Mouse (Mus musculus): ENCODE data around the gene Setdb1. TPM values are rescaled to one million over a fixed set of nuclear protein-coding genes. Genes with fewer than 3 reads are reported as not detected.

The Setdb1 gene
- total RNA-seq, 2 experiments from 2014 or later, result 46.8 to 47.2 TPM

GRCm38 (mm10) chr3:95296103-95296469, 60.9 kb downstream of the Setdb1 start:
- intact Hi-C loops (cut with DNase I), result no loop called here
- peak in 1 of 2 experiments; percentile 56 for DNase-seq (ENCODE audit: extremely low spot score in 1 of 2, low spot score in 2 of 2)

- intact Hi-C loops (cut with DNase I), result no loop called here
- no peak for DNase-seq (ENCODE audit: extremely low spot score in 1 of 2, low spot score in 2 of 2)
Measured at GRCm38 (mm10) chr3:95295321-95296102, 61.5 kb downstream of the Setdb1 start.

GRCm38 (mm10) chr3:95294718-95295117, 62.3 kb downstream of the Setdb1 start:
- DNase-seq (ENCODE audit: extremely low spot score in 1 of 2, low spot score in 2 of 2), result no peak
- intact Hi-C loops (cut with DNase I), result no loop called here

- intact Hi-C loops (cut with DNase I), result no loop called here
- DNase-seq (ENCODE audit: extremely low spot score in 1 of 2, low spot score in 2 of 2), result no peak
Measured at GRCm38 (mm10) chr3:95294316-95294715, 62.7 kb downstream of the Setdb1 start.

- no peak for DNase-seq (ENCODE audit: extremely low spot score in 1 of 2, low spot score in 2 of 2)
- intact Hi-C loops (cut with DNase I), result no loop called here
Measured at GRCm38 (mm10) chr3:95293537-95293936, 63.5 kb downstream of the Setdb1 start.

- no peak for DNase-seq (ENCODE audit: extremely low spot score in 1 of 2, low spot score in 2 of 2)
- intact Hi-C loops (cut with DNase I), result no loop called here
Measured at GRCm38 (mm10) chr3:95292899-95293298, 64.1 kb downstream of the Setdb1 start.

GRCm38 (mm10) chr3:95291041-95291440, 66.0 kb downstream of the Setdb1 start:
- intact Hi-C loops (cut with DNase I), result no loop called here
- DNase-seq (ENCODE audit: extremely low spot score in 1 of 2, low spot score in 2 of 2), result no peak

GRCm38 (mm10) chr3:95290156-95290555, 66.8 kb downstream of the Setdb1 start:
- intact Hi-C loops (cut with DNase I), result no loop called here

GRCm38 (mm10) chr3:95289419-95289818, 67.6 kb downstream of the Setdb1 start:
- intact Hi-C loops (cut with DNase I), result no loop called here
- DNase-seq (ENCODE audit: extremely low spot score in 1 of 2, low spot score in 2 of 2), result no peak

More at GRCm38 (mm10) chr3:95290156-95290555, 66.8 kb downstream of the Setdb1 start:
- DNase-seq (ENCODE audit: extremely low spot score in 1 of 2, low spot score in 2 of 2), result no peak

GRCm38 (mm10) chr3:95287541-95287940, 69.5 kb downstream of the Setdb1 start:
- DNase-seq (ENCODE audit: extremely low spot score in 1 of 2, low spot score in 2 of 2), result no peak
- intact Hi-C loops (cut with DNase I), result no loop called here

GRCm38 (mm10) chr3:95286510-95286909, 70.5 kb downstream of the Setdb1 start:
- no peak for DNase-seq (ENCODE audit: extremely low spot score in 1 of 2, low spot score in 2 of 2)
- intact Hi-C loops (cut with DNase I), result no loop called here

GRCm38 (mm10) chr3:95286011-95286410, 71.0 kb downstream of the Setdb1 start:
- intact Hi-C loops (cut with DNase I), result no loop called here
- no peak for DNase-seq (ENCODE audit: extremely low spot score in 1 of 2, low spot score in 2 of 2)

- DNase-seq (ENCODE audit: extremely low spot score in 1 of 2, low spot score in 2 of 2), result no peak
- intact Hi-C loops (cut with DNase I), result no loop called here
Measured at GRCm38 (mm10) chr3:95285390-95285789, 71.6 kb downstream of the Setdb1 start.

GRCm38 (mm10) chr3:95284501-95285281, 72.3 kb downstream of the Setdb1 start:
- no peak for DNase-seq (ENCODE audit: extremely low spot score in 1 of 2, low spot score in 2 of 2)
- intact Hi-C loops (cut with DNase I), result no loop called here

GRCm38 (mm10) chr3:95284062-95284461, 72.9 kb downstream of the Setdb1 start:
- intact Hi-C loops (cut with DNase I), result no loop called here
- no peak for DNase-seq (ENCODE audit: extremely low spot score in 1 of 2, low spot score in 2 of 2)

- DNase-seq (ENCODE audit: extremely low spot score in 1 of 2, low spot score in 2 of 2), result no peak
- intact Hi-C loops (cut with DNase I), result no loop called here
Measured at GRCm38 (mm10) chr3:95283589-95283941, 73.4 kb downstream of the Setdb1 start.

- intact Hi-C loops (cut with DNase I), result no loop called here
Measured at GRCm38 (mm10) chr3:95282865-95283588, 74.0 kb downstream of the Setdb1 start.

GRCm38 (mm10) chr3:95282381-95282864, 74.6 kb downstream of the Setdb1 start:
- DNase-seq (ENCODE audit: extremely low spot score in 1 of 2, low spot score in 2 of 2), result no peak
- intact Hi-C loops (cut with DNase I), result no loop called here

More at GRCm38 (mm10) chr3:95282865-95283588, 74.0 kb downstream of the Setdb1 start:
- peak; percentile 68 to 90 for DNase-seq (ENCODE audit: extremely low spot score in 1 of 2, low spot score in 2 of 2)

Data from left cerebral cortex, postnatal 10 days (tissue).